Mouse (Mus musculus) adrenal gland, postnatal 14 days (tissue): Measurements from ENCODE around the gene Pigt. TPM values are rescaled to one million over a fixed set of nuclear protein-coding genes. Genes with fewer than 3 reads are reported as not detected.

ENCODE experiments used
- DNase-seq: peaks from one replicate; pipeline ENCODE4 v3.0.0; 2021; ENCODE audit warnings: mixed read lengths
- total RNA-seq: library from RNA; stranded (reverse); gene quantifications from 2 replicates; pipeline ENCODE4 v1.2.3, GENCODE M21; 2021

The Pigt gene
- total RNA-seq, 1 experiment from 2014 or later: 85.2 TPM

GRCm38 (mm10) chr2:164486258-164487114 lies 10.8 kb upstream of the Pigt start:
- peak; percentile 74 for DNase-seq

- no peak for DNase-seq
Measured at GRCm38 (mm10) chr2:164487115-164487527, 10.2 kb upstream of the Pigt start.

GRCm38 (mm10) chr2:164487812-164488211 lies 9.5 kb upstream of the Pigt start:
- DNase-seq: no peak

- no peak for DNase-seq
Measured at GRCm38 (mm10) chr2:164494126-164494525, 3.2 kb upstream of the Pigt start.

- DNase-seq: no peak
Measured at GRCm38 (mm10) chr2:164496331-164496730, 989 bp upstream of the Pigt start.

- peak; percentile 35 for DNase-seq
Measured at GRCm38 (mm10) chr2:164497691-164498268, 460 bp downstream of the Pigt start.

GRCm38 (mm10) chr2:164499317-164499716 lies 2.0 kb downstream of the Pigt start:
- DNase-seq: no peak

GRCm38 (mm10) chr2:164500511-164500910 lies 3.2 kb downstream of the Pigt start:
- DNase-seq: peak; percentile 78

GRCm38 (mm10) chr2:164504919-164505318 lies 7.6 kb downstream of the Pigt start:
- DNase-seq: no peak

GRCm38 (mm10) chr2:164505619-164506347 lies 8.5 kb downstream of the Pigt start:
- no peak for DNase-seq

GRCm38 (mm10) chr2:164507811-164508210 lies 10.5 kb downstream of the Pigt start:
- DNase-seq: no peak

GRCm38 (mm10) chr2:164510621-164511190 lies 13.4 kb downstream of the Pigt start:
- no peak for DNase-seq

GRCm38 (mm10) chr2:164512121-164512909 lies 15.0 kb downstream of the Pigt start:
- no peak for DNase-seq

GRCm38 (mm10) chr2:164513389-164513788 lies 16.1 kb downstream of the Pigt start:
- peak; percentile 68 for DNase-seq

GRCm38 (mm10) chr2:164514916-164515315 lies 17.6 kb downstream of the Pigt start:
- no peak for DNase-seq

GRCm38 (mm10) chr2:164515897-164516296 lies 18.6 kb downstream of the Pigt start:
- DNase-seq: no peak

- DNase-seq: no peak
Measured at GRCm38 (mm10) chr2:164516592-164516991, 19.3 kb downstream of the Pigt start.

- DNase-seq: peak; percentile 85
Measured at GRCm38 (mm10) chr2:164517485-164518221, 20.3 kb downstream of the Pigt start.

GRCm38 (mm10) chr2:164518266-164519170 lies 21.2 kb downstream of the Pigt start:
- DNase-seq: no peak

- no peak for DNase-seq
Measured at GRCm38 (mm10) chr2:164519171-164519526, 21.8 kb downstream of the Pigt start.
